Mouse (Mus musculus) MEL (cell line): ENCODE data around the gene Olfr1098. TPM values are rescaled to one million over a fixed set of nuclear protein-coding genes. Genes with fewer than 3 reads are reported as not detected.

ENCODE experiments used
- DNase-seq: peaks from one replicate; pipeline ENCODE4 v3.0.0; 2011; ENCODE audit warnings: low read depth, low spot score
- H3K27ac ChIP-seq: 2 replicates; pipeline ENCODE4 v1.5.1; 2012; ENCODE audit warnings: low read depth, mild to moderate bottlenecking, control low read depth, low read length, moderate library complexity; ENCODE audit not compliant: control insufficient read depth
- H3K27me3 ChIP-seq, 2 experiments: fragments of 150-350 bp in 1 of 2; sonication (generic) in 1 of 2; 2 replicates each; pipeline ENCODE4 v1.6.1; 2012; ENCODE audit warnings: low read length in 2 of 2, mild to moderate bottlenecking in 2 of 2, improper control_type of control experiment in 1 of 2, moderate library complexity in 1 of 2; ENCODE audit not compliant: insufficient read depth in 2 of 2, control insufficient read depth in 1 of 2
- H3K36me3 ChIP-seq, 2 experiments: 2 replicates each; pipeline ENCODE4 v1.6.1; 2012 to 2014; ENCODE audit warnings: low read length in 2 of 2, improper control_type of control experiment in 1 of 2, inconsistent platforms in 1 of 2, mild to moderate bottlenecking in 1 of 2; ENCODE audit not compliant: insufficient read depth in 2 of 2, control insufficient read depth in 1 of 2
- H3K4me1 ChIP-seq, 2 experiments: fragments of 150-350 bp in 1 of 2; sonication (generic) in 1 of 2; 2 replicates each; pipeline ENCODE4 v1.6.1; 2012; ENCODE audit warnings: low read length in 2 of 2, improper control_type of control experiment in 1 of 2, mild to moderate bottlenecking in 1 of 2; ENCODE audit not compliant: insufficient read depth in 2 of 2, control insufficient read depth in 1 of 2
- H3K4me3 ChIP-seq, 2 experiments: fragments of 150-350 bp in 1 of 2; sonication (generic) in 1 of 2; 2 replicates each; pipeline ENCODE4 v1.5.1; 2012; ENCODE audit warnings: low read depth in 2 of 2, low read length in 2 of 2, mild to moderate bottlenecking in 2 of 2, moderate library complexity in 2 of 2, control low read depth in 1 of 2, improper control_type of control experiment in 1 of 2; ENCODE audit not compliant: control insufficient read depth in 1 of 2, insufficient read depth in 1 of 2
- H3K79me2 ChIP-seq: 2 replicates; pipeline ENCODE4 v1.6.1; 2012; ENCODE audit warnings: mild to moderate bottlenecking, low read length, moderate library complexity; ENCODE audit not compliant: control insufficient read depth, poor library complexity, insufficient read depth
- H3K9ac ChIP-seq: 2 replicates; pipeline ENCODE4 v1.6.1; 2012; ENCODE audit warnings: low read depth, mild to moderate bottlenecking, control low read depth, low read length, moderate library complexity; ENCODE audit not compliant: control insufficient read depth, poor library complexity, severe bottlenecking
- H3K9me3 ChIP-seq: fragments of 150-350 bp; sonication (generic); replicated peaks from 2 replicates; pipeline ENCODE4 v1.6.1; 2012; ENCODE audit warnings: mild to moderate bottlenecking, low read length, improper control_type of control experiment, moderate library complexity; ENCODE audit not compliant: insufficient read depth
- CHD2 ChIP-seq: IDR thresholded peaks from 2 replicates; pipeline ENCODE4 v1.6.1; 2011; ENCODE audit warnings: low read length, improper control_type of control experiment
- E2F4 ChIP-seq: IDR thresholded peaks from 2 replicates; pipeline ENCODE4 v1.6.1; 2011; ENCODE audit warnings: low read depth, low read length, improper control_type of control experiment, borderline replicate concordance
- GABPA ChIP-seq: IDR thresholded peaks from 2 replicates; pipeline ENCODE4 v1.6.1; 2012; ENCODE audit warnings: low read depth, mild to moderate bottlenecking, inconsistent platforms, low read length, improper control_type of control experiment, moderate library complexity
- HCFC1 ChIP-seq: IDR thresholded peaks from 2 replicates; pipeline ENCODE4 v1.6.1; 2012; ENCODE audit warnings: low read depth, mild to moderate bottlenecking, inconsistent platforms, low read length, improper control_type of control experiment, moderate library complexity
- JUND ChIP-seq: IDR thresholded peaks from 2 replicates; pipeline ENCODE4 v1.6.1; 2011; ENCODE audit warnings: low read depth, mild to moderate bottlenecking, improper control_type of control experiment, low read length
- MAFK ChIP-seq: IDR thresholded peaks from 2 replicates; pipeline ENCODE4 v1.6.1; 2011; ENCODE audit warnings: low read depth, mild to moderate bottlenecking, low read length, improper control_type of control experiment, borderline replicate concordance
- MAX ChIP-seq: IDR thresholded peaks from 2 replicates; pipeline ENCODE4 v1.6.1; 2011; ENCODE audit warnings: low read length, improper control_type of control experiment
- MAZ ChIP-seq: IDR thresholded peaks from 2 replicates; pipeline ENCODE4 v1.6.1; 2012; ENCODE audit warnings: low read depth, mild to moderate bottlenecking, inconsistent platforms, low read length, improper control_type of control experiment
- MYB ChIP-seq: IDR thresholded peaks from 2 replicates; pipeline ENCODE4 v1.6.1; 2011; ENCODE audit warnings: mild to moderate bottlenecking, low read depth, low read length, improper control_type of control experiment
- POLR2AphosphoS5 ChIP-seq: IDR thresholded peaks from 2 replicates; pipeline ENCODE4 v1.6.1; 2012; ENCODE audit warnings: low read depth, borderline replicate concordance, mild to moderate bottlenecking, inconsistent platforms, low read length, moderate library complexity, mixed read lengths
- RAD21 ChIP-seq: IDR thresholded peaks from 2 replicates; pipeline ENCODE4 v1.6.1; 2011; ENCODE audit warnings: mild to moderate bottlenecking, low read depth, low read length, improper control_type of control experiment
- TAL1 ChIP-seq: IDR thresholded peaks from 2 replicates; pipeline ENCODE4 v1.6.1; 2012; ENCODE audit warnings: mild to moderate bottlenecking, inconsistent platforms, low read length, moderate library complexity, mixed read lengths
- TCF12 ChIP-seq: IDR thresholded peaks from 2 replicates; pipeline ENCODE4 v1.6.1; 2014; ENCODE audit warnings: low read depth, mild to moderate bottlenecking, inconsistent platforms, low read length, improper control_type of control experiment, moderate library complexity
- USF2 ChIP-seq, 2 experiments: IDR thresholded peaks; 2 replicates each; pipeline ENCODE4 v1.6.1; 2011 to 2012; ENCODE audit warnings: improper control_type of control experiment in 2 of 2, low read length in 2 of 2, borderline replicate concordance in 1 of 2, inconsistent platforms in 1 of 2, low read depth in 1 of 2, mild to moderate bottlenecking in 1 of 2; ENCODE audit not compliant: insufficient read depth in 1 of 2
- polyA plus RNA-seq, 2 experiments: library from polyadenylated mRNA; stranded (reverse) in 1 of 2; unstranded in 1 of 2; fragments of >175 nt in 1 of 2; fragments of >200 nt in 1 of 2; gene quantifications; 2 replicates each; pipeline versions ENCODE4 v1.2.1 to v1.2.4; 2012; ENCODE audit warnings: low replicate concordance in 2 of 2, low read depth in 1 of 2; ENCODE audit not compliant: insufficient read length in 2 of 2, insufficient read depth in 1 of 2, missing spikeins in 1 of 2
- total RNA-seq: library from RNA; depleted of rRNA; stranded (reverse); fragments of 300-350 nt; gene quantifications from 2 replicates; pipeline ENCODE4 v1.2.3, GENCODE M21; 2012; rRNA removed

Olfr1098 gene
- total RNA-seq (not detected in 2 replicates), polyA plus RNA-seq (not detected)

GRCm38 (mm10) chr2:86924445-86924844, at the start of gene Olfr1098:
TSS of gene Olfr1098 (minus strand) at chr2:86924545.
- no peak within 1 kb of the TSS for H3K4me3 ChIP-seq
- TF ChIP-seq TAL1 (no peak), MAFK (no peak), GABPA (no peak), MYB (no peak)
- TF ChIP-seq, all 39 proteins: peak for 0

GRCm38 (mm10) chr2:86960593-86960992, 36.2 kb upstream of the Olfr1098 start, which contains the start of gene Olfr1099:
TSS of gene Olfr1099 (minus strand) at chr2:86960693.
- no peak for DNase-seq
- Histone ChIP-seq H3K4me1 (no peaks in the 10 kb centered on the region), H3K27ac (no peak within 1 kb of the TSS), H3K36me3 (no peaks in the 10 kb centered on the region), H3K4me3 (no peak within 1 kb of the TSS), H3K9me3 (no peaks in the 10 kb centered on the region), H3K27me3 (no peaks in the 10 kb centered on the region), H3K79me2 (no peaks in the 10 kb centered on the region), H3K9ac (no peak within 1 kb of the TSS)
- TF ChIP-seq MAX (no peak), CHD2 (no peak), POLR2AphosphoS5 (no peak), USF2 (IDR thresholded peaks at IDR 0.05; ENCODE audit: borderline replicate concordance in 1 of 2, insufficient read depth in 1 of 2, low read depth in 1 of 2, low read length in 2 of 2) (no peak)

More at GRCm38 (mm10) chr2:86924445-86924844, at the start of gene Olfr1098:
- DNase-seq = no peak
- H3K9me3 ChIP-seq = no peaks in the 10 kb centered on the region
- H3K9ac ChIP-seq = no peak within 1 kb of the TSS
- H3K4me1 ChIP-seq = no peaks in the 10 kb centered on the region
- no peaks in the 10 kb centered on the region for H3K79me2 ChIP-seq
- H3K27ac ChIP-seq = no peak within 1 kb of the TSS
- no peaks in the 10 kb centered on the region for H3K27me3 ChIP-seq
- no peaks in the 10 kb centered on the region for H3K36me3 ChIP-seq

GRCm38 (mm10) chr2:86926557-86926956, 2.2 kb upstream of the Olfr1098 start:
- no peaks in the 10 kb centered on the region for H3K9me3 ChIP-seq
- DNase-seq = no peak
- no peak for TF ChIP-seq RAD21
- TF ChIP-seq HCFC1 = no peak
- TF ChIP-seq MYB = no peak
- no peak for TF ChIP-seq E2F4
- TF ChIP-seq JUND = no peak
- no peak for TF ChIP-seq MAFK
- TF ChIP-seq USF2 (IDR thresholded peaks at IDR 0.05; ENCODE audit: borderline replicate concordance in 1 of 2, insufficient read depth in 1 of 2, low read depth in 1 of 2, low read length in 2 of 2) = no peak
- no peak for TF ChIP-seq MAZ
- TF ChIP-seq POLR2AphosphoS5 = no peak
- no peak for TF ChIP-seq MAX
- TF ChIP-seq TCF12 = no peak
- TF ChIP-seq, all 39 proteins: peak for 0

More at GRCm38 (mm10) chr2:86926557-86926956, 2.2 kb upstream of the Olfr1098 start:
- H3K4me1 ChIP-seq = no peaks in the 10 kb centered on the region
- H3K79me2 ChIP-seq = no peaks in the 10 kb centered on the region
- H3K27me3 ChIP-seq = no peaks in the 10 kb centered on the region
- H3K4me3 ChIP-seq = no peak overlapping the region
- H3K36me3 ChIP-seq = no peaks in the 10 kb centered on the region
- H3K9ac ChIP-seq = no peak overlapping the region
- H3K27ac ChIP-seq = no peak overlapping the region
